Mouse (Mus musculus) liver, postnatal 0 days (tissue): ENCODE measurements around the gene Olfr788.

Experiments used
- CTCF ChIP-seq: sonication (generic); IDR thresholded peaks from 2 replicates; pipeline ENCODE4 v1.5.1; 2016; ENCODE audit warnings: antibody characterized with exemption, low read depth
- EP300 ChIP-seq: IDR thresholded peaks from 2 replicates; pipeline ENCODE4 v1.6.1; 2016; ENCODE audit warnings: antibody characterized with exemption, low read depth, mild to moderate bottlenecking

GRCm38 (mm10) chr10:129427006-129427405 lies 43.8 kb upstream of the Olfr788 start, which contains the start of gene Olfr786:
- TF ChIP-seq CTCF (no peak), EP300 (no peak)
